Mouse (Mus musculus) forebrain, postnatal 0 days (tissue): Measurements from ENCODE around the gene Map2. TPM values are rescaled to one million over a fixed set of nuclear protein-coding genes. Genes with fewer than 3 reads are reported as not detected.

Source experiments
- ATAC-seq: fragments of 200-750 bp; cut with Nextera tagmentation; 2 replicates; pipeline ENCODE4 v1.8.0; 2017; ENCODE audit warnings: mild to moderate bottlenecking, moderate library complexity
- DNase-seq: peaks from one replicate; pipeline ENCODE4 v3.0.0-alpha.2; 2015
- H3K27ac ChIP-seq: fragments of 300-500 bp; sonication (generic); 2 replicates; pipeline ENCODE4 v1.5.1; 2014; ENCODE audit warnings: low read depth, mild to moderate bottlenecking, antibody characterized with exemption, low read length, moderate library complexity, mixed read lengths
- H3K27me3 ChIP-seq: fragments of 300-500 bp; sonication (generic); 2 replicates; pipeline ENCODE4 v1.6.1; 2014; ENCODE audit warnings: mild to moderate bottlenecking, low read length, mixed read lengths; ENCODE audit not compliant: insufficient read depth
- H3K36me3 ChIP-seq: fragments of 300-500 bp; sonication (generic); 2 replicates; pipeline ENCODE4 v1.6.1; 2014; ENCODE audit warnings: mild to moderate bottlenecking, moderate library complexity; ENCODE audit not compliant: insufficient read depth
- H3K4me1 ChIP-seq: fragments of 300-500 bp; sonication (generic); 2 replicates; pipeline ENCODE4 v1.6.1; 2014; ENCODE audit warnings: antibody characterized with exemption; ENCODE audit not compliant: insufficient read depth
- H3K4me2 ChIP-seq: fragments of 300-500 bp; sonication (generic); 2 replicates; pipeline ENCODE4 v1.6.1; 2014; ENCODE audit warnings: low read depth, mild to moderate bottlenecking, moderate library complexity
- H3K4me3 ChIP-seq: fragments of 300-500 bp; sonication (generic); 2 replicates; pipeline ENCODE4 v1.5.1; 2014; ENCODE audit warnings: low read depth, low read length, mixed read lengths
- H3K9ac ChIP-seq: fragments of 300-500 bp; sonication (generic); 2 replicates; pipeline ENCODE4 v1.6.1; 2014; ENCODE audit warnings: mild to moderate bottlenecking
- H3K9me3 ChIP-seq: fragments of 300-500 bp; sonication (generic); 2 replicates; pipeline ENCODE4 v1.6.1; 2016; ENCODE audit warnings: low read length
- CTCF ChIP-seq: sonication (generic); IDR thresholded peaks from 2 replicates; pipeline ENCODE4 v1.5.1; 2016; ENCODE audit warnings: antibody characterized with exemption, control low read depth, low read depth
- WGBS: fragments of 180-500 bp; shearing (Covaris S2); extraction: QIAGEN DNeasy Blood & Tissue Kit; methylation state at CpG from one replicate; pipeline ENCODE4 v1.1.7; 2014; 5-methylcytosine and 5-hydroxymethylcytosine counted together
- polyA plus RNA-seq: library from polyadenylated mRNA; unstranded; fragments of >200 nt; fragmentation: Nextera tagmentation; extraction: Ambion mirVana; gene quantifications from 2 replicates; pipeline ENCODE4 v1.2.1, GENCODE M21; 2015
- total RNA-seq: library from RNA; depleted of rRNA; stranded (reverse); fragments of >200 nt; gene quantifications from 2 replicates; pipeline ENCODE4 v1.2.3, GENCODE M21; 2014

Map2 gene
- total and polyA plus RNA-seq, 2 experiments from 2014 or later: 291 to 1,278 TPM

GRCm38 (mm10) chr1:66157135-66157534, 17.9 kb upstream of the Map2 start:
- H3K4me3 ChIP-seq: no peak overlapping the region
- H3K27ac ChIP-seq: no peak overlapping the region
- no peak for ATAC-seq
- no peaks in the 10 kb centered on the region for H3K36me3 ChIP-seq
- H3K4me2 ChIP-seq: no peak overlapping the region
- no peak for DNase-seq
- no peaks in the 10 kb centered on the region for H3K27me3 ChIP-seq
- H3K9ac ChIP-seq: no peak overlapping the region
- no peaks in the 10 kb centered on the region for H3K4me1 ChIP-seq
- WGBS: 57% methylated on average over 2 of the region's 2 CpGs
- H3K9me3 ChIP-seq: no peaks in the 10 kb centered on the region
- no peak for TF ChIP-seq CTCF

DNA sequence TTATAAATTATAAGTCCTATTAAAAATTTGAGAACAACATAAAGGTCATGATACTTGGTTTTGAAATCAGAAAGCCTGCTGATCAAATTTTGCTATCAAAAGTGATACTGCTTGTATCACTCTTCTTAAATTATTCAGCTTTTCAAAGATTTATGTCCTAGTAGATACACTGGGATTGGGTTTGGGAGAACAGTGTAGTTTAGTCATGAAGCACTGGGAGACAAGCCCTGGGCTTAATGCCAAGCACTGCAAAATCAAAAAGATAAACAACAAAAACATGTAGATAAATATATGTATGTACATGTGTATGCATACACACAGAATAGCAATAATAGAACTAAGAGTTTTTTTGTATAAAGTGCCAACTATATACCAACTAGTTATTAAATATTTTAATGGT, 17.5 kb upstream of the Map2 start:
- Histone ChIP-seq H3K9ac (no peak overlapping the region), H3K4me3 (no peak overlapping the region), H3K4me1 (no peaks in the 10 kb centered on the region), H3K4me2 (no peak overlapping the region), H3K36me3 (no peaks in the 10 kb centered on the region), H3K27me3 (no peaks in the 10 kb centered on the region), H3K9me3 (no peaks in the 10 kb centered on the region), H3K27ac (no peak overlapping the region)
- DNase-seq: no peak
- no peak for TF ChIP-seq CTCF
- no peak for ATAC-seq

DNA sequence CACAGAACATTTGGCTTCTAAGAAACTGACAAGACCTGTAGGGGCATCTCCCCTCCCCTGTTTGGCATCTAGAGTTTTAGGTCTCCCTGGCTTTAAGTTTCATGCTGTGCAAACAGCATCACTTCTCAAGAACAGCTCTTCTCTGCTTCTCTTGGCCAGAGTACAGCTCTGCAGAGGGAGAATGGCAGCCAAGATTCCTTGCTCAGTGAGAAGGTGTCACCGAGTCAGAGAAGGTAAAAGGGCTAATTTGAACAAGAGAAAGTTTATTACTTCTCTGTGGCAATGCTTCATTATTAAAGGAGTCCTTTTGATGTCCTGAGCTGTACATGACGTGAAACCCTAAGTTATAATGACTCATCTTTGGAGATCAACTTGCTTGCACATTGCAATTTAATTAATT, 10.4 kb upstream of the Map2 start:
- WGBS: 43% methylated on average over 2 of the region's 2 CpGs

DNA sequence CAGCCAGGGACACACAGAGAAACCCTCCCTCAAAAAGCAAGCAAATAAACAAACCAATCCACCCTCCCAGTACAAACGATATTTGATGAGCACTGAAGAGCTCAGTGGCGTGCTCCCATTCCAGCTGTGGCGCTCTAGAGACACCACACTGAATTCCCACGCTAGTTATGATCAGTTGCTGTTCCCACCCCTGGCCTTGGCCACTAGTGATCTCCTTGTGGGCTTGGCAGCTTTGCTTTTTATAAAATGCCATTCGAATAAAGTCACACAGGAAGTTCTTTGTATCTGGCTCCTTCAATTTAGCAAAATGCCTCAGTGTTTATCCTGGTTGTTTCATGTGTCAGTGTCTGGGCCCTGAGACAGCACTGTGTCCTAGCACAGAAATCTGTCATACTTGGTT, 6.4 kb upstream of the Map2 start:
- DNase-seq: no peak
- H3K9ac ChIP-seq: no peak overlapping the region
- no peaks in the 10 kb centered on the region for H3K36me3 ChIP-seq
- no peaks in the 10 kb centered on the region for H3K4me1 ChIP-seq
- TF ChIP-seq CTCF: no peak
- H3K9me3 ChIP-seq: no peaks in the 10 kb centered on the region
- ATAC-seq: no peak
- 70% methylated on average over 5 of the region's 5 CpGs for WGBS
- H3K4me2 ChIP-seq: no peak overlapping the region
- H3K27ac ChIP-seq: no peak overlapping the region
- no peaks in the 10 kb centered on the region for H3K27me3 ChIP-seq
- H3K4me3 ChIP-seq: no peak overlapping the region

More for the DNA sequence above, 10.4 kb upstream of the Map2 start:
- Histone ChIP-seq H3K9ac (no peak overlapping the region), H3K27me3 (no peaks in the 10 kb centered on the region), H3K36me3 (no peaks in the 10 kb centered on the region), H3K4me1 (no peaks in the 10 kb centered on the region), H3K9me3 (no peaks in the 10 kb centered on the region), H3K27ac (no peak overlapping the region), H3K4me2 (no peak overlapping the region), H3K4me3 (no peak overlapping the region)
- no peak for DNase-seq
- no peak for ATAC-seq
- no peak for TF ChIP-seq CTCF

GRCm38 (mm10) chr1:66172127-66172526, 2.9 kb upstream of the Map2 start:
- Histone ChIP-seq H3K27me3 (no peaks in the 10 kb centered on the region), H3K4me2 (no peak overlapping the region), H3K9me3 (no peaks in the 10 kb centered on the region), H3K27ac (no peak overlapping the region), H3K4me3 (no peak overlapping the region), H3K4me1 (no peaks in the 10 kb centered on the region), H3K9ac (no peak overlapping the region), H3K36me3 (no peaks in the 10 kb centered on the region)
- no peak for ATAC-seq
- DNase-seq: no peak
- 25% methylated on average over 3 of the region's 3 CpGs for WGBS
- no peak for TF ChIP-seq CTCF

DNA sequence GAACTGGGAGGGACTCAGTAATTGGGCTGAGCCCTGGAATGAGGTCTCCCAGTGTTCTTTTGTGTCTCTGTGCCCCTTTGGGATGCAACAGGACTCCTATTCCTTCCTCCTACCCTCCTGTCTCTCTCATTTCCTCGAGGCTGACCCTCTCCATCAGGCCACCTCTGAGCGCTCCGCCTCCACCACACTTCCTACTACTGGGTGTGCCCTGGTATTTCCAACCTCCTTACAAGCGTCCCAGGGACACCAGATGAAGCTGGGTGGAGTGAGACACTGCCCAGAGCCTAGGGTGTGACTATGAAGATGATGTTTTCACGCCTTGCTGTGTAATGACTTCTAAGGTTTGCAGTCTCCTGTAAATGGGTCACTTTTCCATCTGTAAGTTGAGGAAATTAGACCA, 1.4 kb upstream of the Map2 start:
- H3K4me1 ChIP-seq: peaks cover 10% of the 10 kb centered on the region; the same call in 1 of the 2 replicates
- no peaks in the 10 kb centered on the region for H3K36me3 ChIP-seq
- no peak for DNase-seq
- H3K4me3 ChIP-seq: no peak overlapping the region
- TF ChIP-seq CTCF: no peak
- H3K27me3 ChIP-seq: no peaks in the 10 kb centered on the region
- H3K9me3 ChIP-seq: no peaks in the 10 kb centered on the region
- no peak for ATAC-seq
- H3K4me2 ChIP-seq: no peak overlapping the region
- no peak overlapping the region for H3K27ac ChIP-seq
- 59% methylated on average over 5 of the region's 5 CpGs for WGBS
- no peak overlapping the region for H3K9ac ChIP-seq

- peak; percentile 65 for ATAC-seq
- Histone ChIP-seq H3K9me3 (no peaks in the 10 kb centered on the region), H3K9ac (peak overlapping the region; percentile 95), H3K4me2 (peak overlapping the region; percentile 69), H3K4me1 (peaks cover 12% of the 10 kb centered on the region; the same call in 1 of the 2 replicates), H3K27me3 (no peaks in the 10 kb centered on the region), H3K4me3 (peak overlapping the region; percentile 99), H3K36me3 (peaks cover 4% of the 10 kb centered on the region; the same call in 1 of the 2 replicates), H3K27ac (peak overlapping the region; percentile 84)
- peak; percentile 27; the same call in 1 of the 2 replicates for TF ChIP-seq CTCF
- 4% methylated on average over 9 of the region's 9 CpGs for WGBS
- DNase-seq: peak; percentile 85
Measured at GRCm38 (mm10) chr1:66176012-66176837, 1.2 kb downstream of the Map2 start.
